Mouse (Mus musculus) erythroblast, adult 5-6 weeks (primary cell): ENCODE measurements around the gene Plcb4. TPM values are rescaled to one million over a fixed set of nuclear protein-coding genes. Genes with fewer than 3 reads are reported as not detected.

Experiments used
- ATAC-seq: replicated peaks from 2 replicates; pipeline ENCODE4 v1.8.0; 2016; ENCODE audit warnings: moderate number of reproducible peaks, mild to moderate bottlenecking, moderate TSS enrichment, inconsistent platforms; ENCODE audit not compliant: poor library complexity, low FRiP score, severe bottlenecking
- total RNA-seq, 2 experiments: library from RNA; stranded (forward) in 1 of 2; stranded (reverse) in 1 of 2; fragments of 150-400 nt in 1 of 2; fragments of 200-764, 138-1000 nt in 1 of 2; gene quantifications; 2 replicates each; pipeline versions ENCODE4 v1.2.3 to v1.2.4; 2015 to 2017; ENCODE audit warnings: low replicate concordance in 2 of 2

Plcb4 gene
- total RNA-seq, 2 experiments from 2014 or later = 3.0 to 11.7 TPM

GRCm38 (mm10) chr2:135838651-135839286, 180.0 kb downstream of the Plcb4 start:
- no peak for ATAC-seq

- no peak for ATAC-seq
Observed at GRCm38 (mm10) chr2:135843721-135844120, 184.9 kb downstream of the Plcb4 start.

- ATAC-seq = no peak
Observed at GRCm38 (mm10) chr2:135846903-135847302, 188.1 kb downstream of the Plcb4 start.

DNA sequence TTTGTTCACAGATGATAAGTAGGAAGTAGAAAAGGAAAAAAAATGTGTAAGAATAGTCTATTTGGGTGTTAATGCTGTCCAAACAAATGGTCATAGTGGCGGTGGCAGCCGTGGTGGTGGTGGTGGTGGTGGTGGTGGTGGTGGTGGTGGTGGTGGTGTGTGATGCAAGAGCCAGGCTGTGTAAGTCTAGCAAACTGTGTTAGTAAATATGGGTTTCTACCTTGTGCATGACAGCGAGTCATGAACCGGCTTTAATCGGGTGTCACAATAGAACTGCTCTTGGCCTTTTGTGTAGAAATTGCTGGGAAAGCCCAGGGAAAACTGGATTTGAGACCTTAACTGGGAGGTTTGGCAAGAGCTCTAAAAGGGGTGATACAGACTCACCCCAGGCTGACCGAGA, 188.9 kb downstream of the Plcb4 start:
- no peak for ATAC-seq

DNA sequence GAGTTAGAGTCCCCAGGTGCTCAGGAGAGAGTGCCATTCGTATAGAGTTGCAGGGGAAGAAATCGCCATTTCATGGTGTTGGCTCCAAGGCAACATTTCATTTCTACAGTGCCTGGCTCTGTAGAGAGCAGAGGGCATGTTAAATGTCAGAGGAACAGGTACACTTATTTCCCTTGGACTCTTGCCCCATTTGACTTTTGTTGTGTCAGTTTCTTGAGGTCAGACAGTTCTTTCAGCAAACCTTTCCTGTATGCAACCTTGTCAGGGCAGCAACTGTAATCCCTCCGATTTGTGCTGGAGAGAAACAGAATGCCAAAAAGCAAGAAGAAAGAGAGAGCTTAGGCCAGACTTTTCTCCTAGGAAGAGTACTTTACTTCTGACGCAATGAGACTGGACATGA, 189.4 kb downstream of the Plcb4 start:
- ATAC-seq = no peak

- no peak for ATAC-seq
Observed at GRCm38 (mm10) chr2:135851964-135852363, 193.2 kb downstream of the Plcb4 start.

- ATAC-seq = no peak
Observed at GRCm38 (mm10) chr2:135853085-135853484, 194.3 kb downstream of the Plcb4 start.

DNA sequence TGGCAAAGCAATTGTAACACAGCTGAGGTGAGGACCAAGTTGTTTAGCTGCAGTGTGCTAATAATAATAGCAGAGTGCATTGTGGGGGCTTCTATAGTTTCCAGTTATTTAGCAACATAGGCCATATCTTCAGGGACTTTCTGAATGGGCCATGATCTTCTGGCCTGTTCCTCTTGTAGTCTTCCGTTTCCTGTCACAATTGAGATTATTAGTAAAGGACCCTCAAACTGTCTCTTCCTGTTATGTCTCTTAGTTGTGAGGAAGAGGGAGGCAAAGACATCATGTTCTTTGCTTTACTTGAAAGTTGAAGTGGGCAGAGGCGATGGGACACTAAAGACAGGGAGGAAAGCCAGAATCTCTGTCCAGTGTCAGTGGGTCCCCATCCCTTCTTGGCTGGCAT, 195.2 kb downstream of the Plcb4 start:
- no peak for ATAC-seq

GRCm38 (mm10) chr2:135855890-135856490, 197.2 kb downstream of the Plcb4 start:
- no peak for ATAC-seq

DNA sequence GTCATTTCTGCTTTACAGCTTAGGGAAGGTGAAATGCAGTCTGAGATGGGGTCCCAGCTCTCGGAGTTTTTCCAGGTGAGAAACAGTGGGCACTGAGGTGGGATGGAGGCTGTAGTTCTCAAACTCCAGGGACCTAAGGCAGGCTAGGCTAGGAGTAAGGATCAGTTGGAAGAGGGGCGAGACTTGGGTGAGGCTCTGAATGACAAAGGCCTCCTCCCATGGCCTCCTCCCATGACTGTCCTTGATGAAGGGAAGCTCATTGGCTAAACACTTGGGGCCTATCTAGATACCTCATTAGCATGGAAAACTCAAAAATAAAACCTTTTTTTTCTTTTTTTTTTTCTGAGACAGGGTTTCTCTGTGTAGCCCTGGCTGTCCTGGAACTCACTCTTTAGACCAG, 198.0 kb downstream of the Plcb4 start:
- ATAC-seq = no peak

DNA sequence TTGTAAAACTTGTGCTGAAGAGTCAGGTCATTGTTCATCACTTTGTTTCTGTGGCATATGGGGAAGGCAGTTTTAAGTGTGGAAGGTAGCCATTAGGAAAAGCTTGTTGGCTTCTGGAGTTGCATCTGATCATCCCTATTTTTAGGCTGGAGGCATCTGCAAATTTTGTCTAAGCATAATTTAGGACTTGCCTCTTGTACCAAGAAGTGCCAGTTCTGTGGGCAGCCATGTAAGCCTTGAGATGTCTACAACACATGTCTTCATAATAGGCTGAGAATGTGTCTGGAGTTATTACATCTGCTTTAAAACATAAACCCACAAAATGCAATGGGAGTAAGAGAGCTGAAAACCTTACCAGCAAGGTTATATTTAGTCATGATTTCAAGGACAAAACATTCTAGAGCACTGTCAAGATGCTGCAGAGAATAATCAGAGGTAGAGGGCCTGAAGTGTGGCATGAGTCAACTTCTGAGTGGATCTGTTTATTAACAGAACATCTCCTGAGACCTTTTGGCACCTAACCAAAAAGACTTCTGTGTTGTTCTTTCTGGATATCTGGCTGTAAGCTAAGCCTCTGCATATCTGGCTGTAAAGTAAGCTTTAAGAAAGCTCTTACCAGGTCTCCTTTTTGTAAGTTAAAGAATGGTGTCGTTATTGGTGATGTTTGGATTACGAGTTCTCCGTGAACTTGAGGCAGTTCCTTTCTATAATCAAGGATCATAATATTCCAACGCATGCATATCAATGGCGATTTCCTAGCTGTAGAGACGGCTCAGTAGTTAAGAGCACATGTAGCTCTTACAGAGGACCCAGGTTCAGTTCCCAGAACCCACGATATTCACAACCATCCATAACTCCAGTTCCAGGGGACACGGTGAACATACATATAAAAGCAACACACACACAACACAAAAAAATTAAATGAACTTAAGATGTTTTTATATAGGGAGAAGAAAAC, 203.0 kb downstream of the Plcb4 start:
- ATAC-seq = no peak

DNA sequence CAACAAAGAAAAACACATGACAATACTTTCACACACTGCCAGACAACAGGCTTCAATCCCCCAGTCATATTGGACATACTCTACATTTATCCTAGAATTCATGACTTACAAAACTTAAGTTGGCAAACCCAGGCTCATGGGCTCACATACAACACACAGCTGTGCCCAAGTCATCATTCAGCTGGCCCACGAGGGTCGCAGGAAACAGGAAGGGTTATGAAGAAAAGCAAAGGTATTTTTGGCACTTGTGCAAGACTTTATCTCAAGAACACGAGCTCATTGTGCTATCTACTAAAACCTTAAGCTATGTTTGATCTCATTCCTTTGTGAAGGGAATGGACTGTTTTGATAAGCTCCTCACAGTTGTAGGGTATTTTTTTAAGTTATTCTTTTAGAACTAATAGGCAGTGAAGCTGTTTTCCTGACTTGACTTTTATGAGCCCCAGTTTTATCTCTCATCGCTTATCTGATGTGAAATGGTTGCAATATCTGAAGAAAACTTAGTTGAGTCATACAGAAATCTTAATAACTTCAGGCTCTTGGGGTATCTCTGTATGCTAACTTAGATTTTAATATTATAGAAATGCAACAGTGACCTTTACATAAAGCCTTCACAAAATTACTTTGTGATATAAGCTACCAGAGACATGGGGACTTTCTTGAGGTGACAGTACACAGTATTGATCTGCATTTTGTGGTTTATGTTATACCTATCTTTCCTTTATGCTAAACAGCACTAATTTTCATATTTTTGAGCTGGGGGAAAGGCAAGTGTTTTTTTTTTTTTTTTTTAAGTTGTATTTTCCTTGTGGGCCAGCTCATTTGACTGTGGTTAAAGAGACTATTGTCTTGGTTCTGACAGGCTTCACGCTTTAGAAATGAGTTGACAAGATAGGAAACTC, 203.9 kb downstream of the Plcb4 start:
- no peak for ATAC-seq

DNA sequence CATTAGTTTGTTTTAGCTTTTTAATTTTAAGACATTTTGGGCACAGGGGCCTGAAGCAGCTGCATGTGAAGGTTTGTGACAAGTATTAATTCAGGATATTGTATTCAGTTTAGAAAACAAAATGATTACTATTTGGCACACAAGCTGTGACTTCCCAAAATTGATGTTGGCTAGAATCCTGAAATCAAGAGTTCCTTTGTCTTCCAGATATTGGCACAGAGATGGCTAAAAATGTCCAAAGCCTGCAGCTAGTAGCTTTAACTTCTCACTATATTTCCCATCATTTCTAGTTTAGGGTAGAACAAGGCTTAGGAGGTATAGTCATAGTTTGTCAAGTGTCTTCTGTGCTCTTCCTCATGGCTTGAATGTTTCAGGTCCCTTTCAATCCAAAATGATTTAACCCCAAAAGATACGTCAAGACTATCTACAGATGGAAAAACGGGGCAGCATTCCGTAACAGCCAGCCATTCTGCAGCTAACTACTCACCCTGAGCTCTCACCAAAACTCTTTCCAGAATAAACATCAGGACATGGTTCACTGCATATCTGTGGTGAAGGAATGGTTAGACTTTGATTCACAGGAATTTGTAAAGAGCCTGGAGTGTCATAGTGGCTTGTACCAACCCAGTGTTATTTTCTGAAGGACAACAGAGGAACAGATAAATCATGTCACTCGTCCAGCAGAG, 204.7 kb downstream of the Plcb4 start:
- no peak for ATAC-seq

DNA sequence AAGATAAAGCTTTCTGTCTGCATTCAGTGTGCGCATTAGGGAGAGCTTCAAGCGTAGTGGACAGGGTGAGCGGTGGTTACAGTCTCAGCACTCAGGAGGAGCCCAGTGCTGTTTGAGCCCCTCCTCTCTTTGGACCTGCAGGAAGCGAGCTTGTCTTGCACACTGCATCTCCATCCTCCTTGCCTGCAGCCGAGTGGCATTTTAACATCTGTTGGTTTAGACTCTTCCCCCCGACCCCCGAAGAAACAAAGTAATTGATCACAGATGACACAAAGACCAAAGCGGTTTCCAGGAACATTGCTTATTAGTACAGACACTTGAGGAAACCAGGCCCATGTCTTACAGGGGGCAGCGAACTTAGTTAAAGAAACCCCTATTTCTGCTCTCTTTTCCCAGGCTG, 207.6 kb downstream of the Plcb4 start:
- no peak for ATAC-seq

DNA sequence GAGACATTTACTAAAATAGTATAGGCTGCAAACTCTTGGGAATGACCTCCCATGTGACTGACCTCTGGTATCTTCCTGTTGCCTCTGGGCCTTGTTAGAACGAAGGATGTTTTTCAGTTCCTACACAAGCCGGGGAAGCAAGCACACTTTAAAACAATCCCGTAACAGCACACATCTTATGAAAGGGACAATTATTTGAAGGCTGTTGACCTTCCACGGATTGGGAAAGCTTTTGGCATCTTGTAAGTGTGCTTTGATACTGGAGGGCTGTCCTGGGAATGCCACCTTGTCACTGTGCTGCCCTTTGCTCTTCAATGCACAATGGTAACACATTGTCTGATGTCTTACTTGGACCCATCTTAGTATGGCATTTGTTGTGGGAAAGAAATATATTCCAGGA, 208.0 kb downstream of the Plcb4 start:
- no peak for ATAC-seq

DNA sequence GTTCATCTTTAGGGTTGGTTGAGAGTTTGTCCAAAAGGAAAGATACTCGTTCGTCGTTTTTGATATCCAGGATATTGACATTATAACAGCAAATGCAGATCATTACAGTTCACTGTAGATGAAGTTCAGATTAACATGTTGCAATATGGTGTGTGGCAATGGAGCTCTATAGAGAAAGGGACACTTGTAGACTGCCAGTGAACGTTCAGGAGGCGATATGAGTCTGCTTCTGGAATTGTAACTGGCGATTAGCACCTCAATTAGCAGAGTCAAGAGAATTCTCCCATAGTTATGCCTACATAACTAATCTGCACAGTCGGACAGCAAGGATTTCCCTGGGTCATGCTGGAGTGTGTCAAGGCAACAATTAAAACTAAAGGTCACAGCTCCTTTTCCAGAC, 210.8 kb downstream of the Plcb4 start:
- ATAC-seq = no peak

DNA sequence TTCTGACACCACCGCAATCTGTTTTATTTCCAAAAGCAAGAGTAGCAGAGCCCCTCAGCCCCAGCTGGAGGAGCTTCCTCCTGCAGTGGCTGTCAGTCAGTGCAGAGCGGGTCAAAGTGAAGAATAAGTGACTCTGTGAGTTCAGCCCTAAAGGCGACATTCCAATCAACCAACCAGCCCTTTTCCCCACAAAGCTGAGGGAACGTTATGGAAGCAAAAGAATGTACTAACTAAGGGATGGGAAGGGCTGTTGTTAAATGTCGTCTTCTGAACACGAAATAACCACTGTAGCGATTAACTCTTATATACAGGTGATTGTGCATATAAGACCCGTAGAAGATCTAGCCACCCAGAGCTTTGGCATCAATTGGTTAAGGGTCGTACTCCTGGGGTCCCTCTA, 214.3 kb downstream of the Plcb4 start:
- no peak for ATAC-seq

- no peak for ATAC-seq
Observed at GRCm38 (mm10) chr2:135873761-135874160, 214.9 kb downstream of the Plcb4 start.

DNA sequence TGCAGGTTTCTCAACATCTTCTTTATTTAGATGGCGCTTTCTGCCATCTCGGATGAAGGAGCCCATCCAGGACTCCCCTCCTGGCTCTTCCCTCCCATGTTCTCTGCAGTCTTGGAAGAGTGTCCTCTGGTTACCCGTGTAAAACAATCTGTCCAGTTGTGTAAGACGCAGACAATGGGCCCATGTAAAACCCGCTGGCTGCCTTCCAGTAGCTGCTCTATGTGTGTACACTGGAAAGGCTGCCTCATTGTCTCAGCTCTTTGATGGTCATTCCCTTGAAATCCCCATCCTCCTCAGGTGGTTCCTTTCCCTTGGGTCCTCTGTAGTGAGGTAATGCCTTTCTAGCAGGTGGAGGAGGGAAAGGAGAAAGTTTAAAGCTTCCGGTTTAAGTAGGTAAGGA, 216.7 kb downstream of the Plcb4 start:
- ATAC-seq = no peak
